Mouse (Mus musculus) hindbrain, embryonic 11.5 days (tissue): Measurements from ENCODE around the gene H2al1c. TPM values are rescaled to one million over a fixed set of nuclear protein-coding genes. Genes with fewer than 3 reads are reported as not detected.

ENCODE experiments used
- ATAC-seq: fragments of 200-750 bp; cut with Nextera tagmentation; 2 replicates; pipeline ENCODE4 v1.8.0; 2017; ENCODE audit warnings: mild to moderate bottlenecking, moderate TSS enrichment, moderate library complexity; ENCODE audit not compliant: low FRiP score
- DNase-seq: peaks from one replicate; pipeline ENCODE4 v3.0.0-alpha.2; 2015; ENCODE audit warnings: low spot score
- H3K27ac ChIP-seq: fragments of 300-500 bp; sonication (generic); 2 replicates; pipeline ENCODE4 v1.5.1; 2014; ENCODE audit warnings: mild to moderate bottlenecking, low read depth, low read length
- H3K27me3 ChIP-seq: fragments of 300-500 bp; sonication (generic); 2 replicates; pipeline ENCODE4 v1.6.1; 2014; ENCODE audit warnings: mild to moderate bottlenecking, low read length, moderate library complexity, mixed read lengths; ENCODE audit not compliant: control insufficient read depth, insufficient read depth
- H3K36me3 ChIP-seq: fragments of 300-500 bp; sonication (generic); 2 replicates; pipeline ENCODE4 v1.6.1; 2014; ENCODE audit warnings: mild to moderate bottlenecking, low read length, moderate library complexity, mixed read lengths; ENCODE audit not compliant: control insufficient read depth, insufficient read depth
- H3K4me1 ChIP-seq: fragments of 300-500 bp; sonication (generic); replicated peaks from 2 replicates; pipeline ENCODE4 v1.6.1; 2014; ENCODE audit warnings: low read length, mixed read lengths; ENCODE audit not compliant: control insufficient read depth, insufficient read depth
- H3K4me2 ChIP-seq: fragments of 300-500 bp; sonication (generic); replicated peaks from 2 replicates; pipeline ENCODE4 v1.6.1; 2014; ENCODE audit warnings: mild to moderate bottlenecking, low read depth, low read length
- H3K4me3 ChIP-seq: fragments of 300-500 bp; sonication (generic); 2 replicates; pipeline ENCODE4 v1.5.1; 2014; ENCODE audit warnings: low read depth, low read length
- H3K9ac ChIP-seq: fragments of 300-500 bp; sonication (generic); 2 replicates; pipeline ENCODE4 v1.6.1; 2014; ENCODE audit warnings: low read depth, low read length
- H3K9me3 ChIP-seq: fragments of 300-500 bp; sonication (generic); 2 replicates; pipeline ENCODE4 v1.6.1; 2016; ENCODE audit warnings: low read length; ENCODE audit not compliant: control insufficient read depth
- WGBS: fragments of 180-500 bp; shearing (Covaris S2); extraction: QIAGEN DNeasy Blood & Tissue Kit; methylation state at CpG from one replicate; pipeline ENCODE4 v1.1.7; 2014; 5-methylcytosine and 5-hydroxymethylcytosine counted together
- polyA plus RNA-seq: library from polyadenylated mRNA; unstranded; fragments of >200 nt; fragmentation: Nextera tagmentation; extraction: Ambion mirVana; gene quantifications from 2 replicates; pipeline ENCODE4 v1.2.1, GENCODE M21; 2014

H2al1c gene
- polyA plus RNA-seq, 1 experiment from 2014 or later, result not detected

- ATAC-seq, result no peak
- no peak overlapping the region for H3K9ac ChIP-seq
Observed at GRCm38 (mm10) chrX:11345762-11346161, 40.3 kb downstream of the H2al1c start.

GRCm38 (mm10) chrX:11346756-11347155 is 41.3 kb downstream of the H2al1c start:
- no peaks in the 10 kb centered on the region for H3K4me1 ChIP-seq
- ATAC-seq (no peak), DNase-seq (no peak)
- 97% methylated on average over 3 of the region's 3 CpGs for WGBS
- no peak overlapping the region for H3K4me2 ChIP-seq
- H3K9me3 ChIP-seq, result no peaks in the 10 kb centered on the region
- H3K27ac ChIP-seq, result no peak overlapping the region
- H3K27me3 ChIP-seq, result no peaks in the 10 kb centered on the region; the same call in 1 of the 2 replicates
- no peak overlapping the region for H3K4me3 ChIP-seq
- no peak overlapping the region for H3K9ac ChIP-seq
- no peaks in the 10 kb centered on the region for H3K36me3 ChIP-seq

More at GRCm38 (mm10) chrX:11345762-11346161, 40.3 kb downstream of the H2al1c start:
- Histone ChIP-seq H3K36me3 (no peaks in the 10 kb centered on the region), H3K4me3 (no peak overlapping the region), H3K27me3 (no peaks in the 10 kb centered on the region; the same call in 1 of the 2 replicates), H3K4me2 (no peak overlapping the region), H3K4me1 (no peaks in the 10 kb centered on the region), H3K27ac (no peak overlapping the region), H3K9me3 (no peaks in the 10 kb centered on the region)
- peak; percentile 17 for DNase-seq
- 73% methylated on average over 9 of the region's 9 CpGs for WGBS

Other genes with a start within 250 kb of the H2al1c start
- gene H2al1a, start 6.4 kb upstream of the H2al1c start, polyA plus RNA-seq, result not detected in 2 replicates
- not detected in 2 replicates for gene H2al1b, start 3.2 kb upstream of the H2al1c start, polyA plus RNA-seq
- not detected in 2 replicates for gene H2al1d, start 3.2 kb downstream of the H2al1c start, polyA plus RNA-seq
- not detected in 2 replicates for gene H2al1e, start 6.3 kb downstream of the H2al1c start, polyA plus RNA-seq
- gene H2al1f, start 9.5 kb downstream of the H2al1c start, polyA plus RNA-seq, result not detected in 2 replicates
- not detected in 2 replicates for gene H2al1g, start 12.6 kb downstream of the H2al1c start, polyA plus RNA-seq
- gene H2al1h, start 15.8 kb downstream of the H2al1c start, polyA plus RNA-seq, result not detected in 2 replicates
- gene H2al1i, start 19.0 kb downstream of the H2al1c start, polyA plus RNA-seq, result not detected in 2 replicates
- not detected in 2 replicates for gene H2al1j, start 22.2 kb downstream of the H2al1c start, polyA plus RNA-seq